In genomic region chrX:92597324-92597723, GRCm38 (mm10) we compare ENCODE assay signal across 8 mouse cellular contexts. TPM values are rescaled to one million over a fixed set of nuclear protein-coding genes. Genes with fewer than 3 reads are reported as not detected.
DNase-seq lines count a peak whose midpoint lies in the region; ATAC-seq lines count a peak whose summit lies in the region.

No protein-coding gene starts in this region.

- intact Hi-C loops in left cerebral cortex, postnatal 10 days (cut with DNase I) = loop anchor here (10.0 kb wide), 1 partner anchor 93 kb away; no protein-coding TSS in a partner anchor

- peak; percentile 1 to 19 for DNase-seq in adrenal gland, postnatal 36 days
- DNase-seq in adrenal gland, adult 18-20 months (ENCODE audit: low spot score in 2 of 2) = no peak
- peak; percentile 9 to 24 for DNase-seq in kidney, postnatal 4 days
- no peak for DNase-seq in kidney, postnatal 25 days
- DNase-seq in NIH3T3 (ENCODE audit: low read depth) = peak; percentile 7
- DNase-seq in left cerebral cortex, postnatal 10 days (ENCODE audit: extremely low spot score in 1 of 2, low spot score in 2 of 2) = peak; percentile 10 to 15
- DNase-seq in urinary bladder, postnatal 25 days (ENCODE audit: low spot score) = no peak

- ATAC-seq in megakaryocyte-erythroid progenitor cell, adult 5-6 weeks (replicated peaks; ENCODE audit: low FRiP score, low TSS enrichment, poor library complexity, severe bottlenecking) = no peak

RNA-seq across cellular contexts. Expression of gene Mageb18, which starts 2.0 kb away (rescaled TPM):
- total RNA-seq in adrenal gland, postnatal 36 days (2021) = not detected
- total RNA-seq in adrenal gland, adult 18-20 months (2021) = not detected
- total RNA-seq in left cerebral cortex, postnatal 10 days (2021) = under 1 TPM in 1 of 2 experiments, not detected in 1; 0.32 TPM
- not detected in 2 replicates for total RNA-seq in megakaryocyte-erythroid progenitor cell, adult 5-6 weeks (2014; fragmentation: Nextera tagmentation)
- not detected in 2 replicates for total RNA-seq in megakaryocyte-erythroid progenitor cell, adult 5-6 weeks (2017)

Comparison
In these comparisons a context has a peak if more than half of its experiments do, and no peak if none do; other contexts are left out.
1. DNase-seq: peak in adrenal gland, postnatal 36 days (2 of 2), kidney, postnatal 4 days (2 of 2), NIH3T3 (single experiment) and left cerebral cortex, postnatal 10 days (2 of 2); none in adrenal gland, adult 18-20 months (0 of 2), kidney, postnatal 25 days (0 of 2) and urinary bladder, postnatal 25 days (single experiment).